9 mouse cellular contexts compared by ENCODE assay signal in genomic region chr11:106325566-106326206, GRCm38 (mm10). TPM values are rescaled to one million over a fixed set of nuclear protein-coding genes. Genes with fewer than 3 reads are reported as not detected.
DNase-seq lines count a peak whose midpoint lies in the region; ATAC-seq and TF ChIP-seq lines count a peak whose summit lies in the region.
"Had no signal": no experiment of that assay in that cellular context is flagged by ENCODE, and none has a peak within 500 bp of the region (broad histone marks: within the 10 kb centered on the region; RNA-seq: fewer than 3 reads in every experiment).

No protein-coding gene starts in this region.

- no peak overlapping the region for H3K4me3 ChIP-seq in midbrain, embryonic 14.5 days (replicated peaks; ENCODE audit: low read depth, low read length)
- H3K4me3 ChIP-seq in midbrain, embryonic 13.5 days (replicated peaks), result no peak overlapping the region
- no peak overlapping the region for H3K4me3 ChIP-seq in embryonic facial prominence, embryonic 11.5 days (ENCODE audit: low read depth, low read length)
- no peak overlapping the region for H3K4me3 ChIP-seq in intestine, postnatal 0 days (ENCODE audit: low read depth, low read length)
- H3K4me3 ChIP-seq: myocyte had no signal

- peak; percentile 74 for DNase-seq in midbrain, embryonic 14.5 days
- DNase-seq in adrenal gland, postnatal 14 days, result peak; percentile 76
- DNase-seq in embryonic facial prominence, embryonic 11.5 days (ENCODE audit: low spot score), result peak; percentile 72
- DNase-seq in left cerebral cortex, postnatal 4 days, result peak; percentile 63
- DNase-seq in retina, embryonic 14.5 days (ENCODE audit: low spot score), result peak; percentile 76
- peak; percentile 75 to 76 for DNase-seq in thymus, postnatal 36 days

- ATAC-seq in midbrain, embryonic 14.5 days (ENCODE audit: low FRiP score, low TSS enrichment), result no peak
- ATAC-seq in midbrain, embryonic 13.5 days, result no peak
- no peak for ATAC-seq in embryonic facial prominence, embryonic 11.5 days (replicated peaks; ENCODE audit: insufficient number of reproducible peaks, low FRiP score, low TSS enrichment, low read depth)
- ATAC-seq in intestine, postnatal 0 days, result no peak

- H3K4me2 ChIP-seq in midbrain, embryonic 14.5 days (ENCODE audit: low read length), result no peak overlapping the region
- no peak overlapping the region for H3K4me2 ChIP-seq in midbrain, embryonic 13.5 days (replicated peaks)
- no peak overlapping the region for H3K4me2 ChIP-seq in embryonic facial prominence, embryonic 11.5 days (ENCODE audit: low read depth, low read length)
- H3K4me2 ChIP-seq in intestine, postnatal 0 days (replicated peaks; ENCODE audit: low read depth), result no peak overlapping the region

- no peak overlapping the region for H3K27ac ChIP-seq in midbrain, embryonic 14.5 days (replicated peaks; ENCODE audit: low read depth, low read length)
- H3K27ac ChIP-seq in midbrain, embryonic 13.5 days, result no peak overlapping the region
- no peak overlapping the region for H3K27ac ChIP-seq in embryonic facial prominence, embryonic 11.5 days (replicated peaks; ENCODE audit: low read depth, low read length)
- H3K27ac ChIP-seq in intestine, postnatal 0 days (ENCODE audit: low read depth, low read length), result no peak overlapping the region

- no peak overlapping the region for H3K9ac ChIP-seq in midbrain, embryonic 14.5 days (replicated peaks; ENCODE audit: low read length)
- no peak overlapping the region for H3K9ac ChIP-seq in midbrain, embryonic 13.5 days (replicated peaks)
- no peak overlapping the region for H3K9ac ChIP-seq in embryonic facial prominence, embryonic 11.5 days (replicated peaks; ENCODE audit: low read length)
- H3K9ac ChIP-seq in intestine, postnatal 0 days (ENCODE audit: low read depth, low read length), result no peak overlapping the region

- intact Hi-C loops in left cerebral cortex, postnatal 4 days (cut with DNase I), result loop anchor here (5.0 to 10.0 kb wide), 2 partner anchors 68 to 69 kb away; partner anchors contain the start of genes Ftsj3 and Psmc5

- peak; percentile 90 for TF ChIP-seq CTCF in intestine, postnatal 0 days (IDR thresholded peaks at IDR 0.05; ENCODE audit: low read depth)

- no peaks in the 10 kb centered on the region for H3K9me3 ChIP-seq in midbrain, embryonic 14.5 days (ENCODE audit: control insufficient read depth, low read length)
- H3K9me3 ChIP-seq in midbrain, embryonic 13.5 days, result no peaks in the 10 kb centered on the region
- no peaks in the 10 kb centered on the region for H3K9me3 ChIP-seq in embryonic facial prominence, embryonic 11.5 days (replicated peaks; ENCODE audit: control insufficient read depth, low read length)
- no peaks in the 10 kb centered on the region for H3K9me3 ChIP-seq in intestine, postnatal 0 days (ENCODE audit: control insufficient read depth)

- H3K36me3 ChIP-seq in midbrain, embryonic 14.5 days (ENCODE audit: control insufficient read depth, insufficient read depth, low read length), result no peaks in the 10 kb centered on the region
- H3K36me3 ChIP-seq in midbrain, embryonic 13.5 days, result no peaks in the 10 kb centered on the region
- no peaks in the 10 kb centered on the region for H3K36me3 ChIP-seq in embryonic facial prominence, embryonic 11.5 days (replicated peaks; ENCODE audit: control insufficient read depth, insufficient read depth, low read depth, low read length)
- no peaks in the 10 kb centered on the region for H3K36me3 ChIP-seq in intestine, postnatal 0 days (ENCODE audit: control insufficient read depth, insufficient read depth)

- 70% methylated on average over 8 of the region's 8 CpGs for WGBS in midbrain, embryonic 14.5 days
- 75% methylated on average over 8 of the region's 8 CpGs for WGBS in midbrain, embryonic 13.5 days
- 65% methylated on average over 8 of the region's 8 CpGs for WGBS in embryonic facial prominence, embryonic 11.5 days
- 58% methylated on average over 8 of the region's 8 CpGs for WGBS in intestine, postnatal 0 days

- H3K4me1 ChIP-seq in midbrain, embryonic 14.5 days (ENCODE audit: control insufficient read depth, insufficient read depth, low read length), result no peaks in the 10 kb centered on the region
- no peaks in the 10 kb centered on the region for H3K4me1 ChIP-seq in midbrain, embryonic 13.5 days (replicated peaks)
- H3K4me1 ChIP-seq in embryonic facial prominence, embryonic 11.5 days (ENCODE audit: control insufficient read depth, insufficient read depth, low read length), result no peaks in the 10 kb centered on the region
- no peaks in the 10 kb centered on the region for H3K4me1 ChIP-seq in intestine, postnatal 0 days (replicated peaks; ENCODE audit: control insufficient read depth, insufficient read depth, low read length)

- no peaks in the 10 kb centered on the region for H3K27me3 ChIP-seq in midbrain, embryonic 14.5 days (ENCODE audit: control insufficient read depth, insufficient read depth, low read length)
- H3K27me3 ChIP-seq in midbrain, embryonic 13.5 days, result no peaks in the 10 kb centered on the region
- no peaks in the 10 kb centered on the region for H3K27me3 ChIP-seq in embryonic facial prominence, embryonic 11.5 days (ENCODE audit: control insufficient read depth, insufficient read depth, low read length)
- H3K27me3 ChIP-seq in intestine, postnatal 0 days (replicated peaks; ENCODE audit: control insufficient read depth, insufficient read depth, low read length), result no peaks in the 10 kb centered on the region

RNA-seq across cellular contexts. Expression of gene Cd79b, which starts 11.1 kb away (rescaled TPM):
- polyA plus RNA-seq in midbrain, embryonic 14.5 days (2014; fragmentation: Nextera tagmentation; extraction: Ambion mirVana), result 0.43 and 0.59 TPM in 2 replicates
- polyA plus RNA-seq in midbrain, embryonic 13.5 days (2015; fragmentation: Nextera tagmentation; extraction: Ambion mirVana), result 0.50 and 0.66 TPM in 2 replicates
- 5.5 and 33.1 TPM in 2 replicates for total RNA-seq in adrenal gland, postnatal 14 days (2021)
- polyA plus RNA-seq in embryonic facial prominence, embryonic 11.5 days (2014; fragmentation: Nextera tagmentation; extraction: Ambion mirVana), result 1.3 and 1.9 TPM in 2 replicates
- polyA plus RNA-seq in intestine, postnatal 0 days (2015; fragmentation: Nextera tagmentation; extraction: Ambion mirVana), result 1.3 and 1.5 TPM in 2 replicates
- under 1 TPM; 0.30 to 0.98 TPM for total RNA-seq in left cerebral cortex, postnatal 4 days (2021)
- polyA plus RNA-seq: myocyte had no signal

RNA-seq across cellular contexts. Expression of gene Gh, which starts 24.0 kb away (rescaled TPM):
- not detected in 2 replicates for polyA plus RNA-seq in midbrain, embryonic 14.5 days (2014; fragmentation: Nextera tagmentation; extraction: Ambion mirVana)
- polyA plus RNA-seq in midbrain, embryonic 13.5 days (2015; fragmentation: Nextera tagmentation; extraction: Ambion mirVana), result not detected in 2 replicates
- not detected in 2 replicates for total RNA-seq in adrenal gland, postnatal 14 days (2021)
- not detected in 2 replicates for polyA plus RNA-seq in embryonic facial prominence, embryonic 11.5 days (2014; fragmentation: Nextera tagmentation; extraction: Ambion mirVana)
- polyA plus RNA-seq in intestine, postnatal 0 days (2015; fragmentation: Nextera tagmentation; extraction: Ambion mirVana), result not detected in 2 replicates
- not detected for total RNA-seq in left cerebral cortex, postnatal 4 days (2021)
- polyA plus RNA-seq: myocyte had no signal

RNA-seq across cellular contexts. Expression of gene Scn4a, which starts 27.4 kb away (rescaled TPM):
- not detected in 2 replicates for polyA plus RNA-seq in midbrain, embryonic 14.5 days (2014; fragmentation: Nextera tagmentation; extraction: Ambion mirVana)
- 0.05 TPM in 1 of 2 replicates, not detected in the other for polyA plus RNA-seq in midbrain, embryonic 13.5 days (2015; fragmentation: Nextera tagmentation; extraction: Ambion mirVana)
- 0.44 and 0.49 TPM in 2 replicates for total RNA-seq in adrenal gland, postnatal 14 days (2021)
- 0.03 and 0.07 TPM in 2 replicates for polyA plus RNA-seq in embryonic facial prominence, embryonic 11.5 days (2014; fragmentation: Nextera tagmentation; extraction: Ambion mirVana)
- polyA plus RNA-seq in intestine, postnatal 0 days (2015; fragmentation: Nextera tagmentation; extraction: Ambion mirVana), result 0.01 TPM in 1 of 2 replicates, not detected in the other
- total RNA-seq in left cerebral cortex, postnatal 4 days (2021), result not detected

RNA-seq across cellular contexts. Expression of gene Prr29, which starts 39.6 kb away (rescaled TPM):
- not detected in 2 replicates for polyA plus RNA-seq in midbrain, embryonic 14.5 days (2014; fragmentation: Nextera tagmentation; extraction: Ambion mirVana)
- polyA plus RNA-seq in midbrain, embryonic 13.5 days (2015; fragmentation: Nextera tagmentation; extraction: Ambion mirVana), result not detected in 2 replicates
- total RNA-seq in adrenal gland, postnatal 14 days (2021), result not detected in 2 replicates
- polyA plus RNA-seq in embryonic facial prominence, embryonic 11.5 days (2014; fragmentation: Nextera tagmentation; extraction: Ambion mirVana), result not detected in 2 replicates
- polyA plus RNA-seq in intestine, postnatal 0 days (2015; fragmentation: Nextera tagmentation; extraction: Ambion mirVana), result 0.52 and 0.97 TPM in 2 replicates
- total RNA-seq in left cerebral cortex, postnatal 4 days (2021), result not detected

RNA-seq across cellular contexts. Expression of gene Tcam1, which starts 49.2 kb away (rescaled TPM):
- 0.09 and 0.12 TPM in 2 replicates for polyA plus RNA-seq in midbrain, embryonic 14.5 days (2014; fragmentation: Nextera tagmentation; extraction: Ambion mirVana)
- polyA plus RNA-seq in midbrain, embryonic 13.5 days (2015; fragmentation: Nextera tagmentation; extraction: Ambion mirVana), result 0.16 and 0.18 TPM in 2 replicates
- 0.11 and 0.23 TPM in 2 replicates for total RNA-seq in adrenal gland, postnatal 14 days (2021)
- 0.13 and 0.15 TPM in 2 replicates for polyA plus RNA-seq in embryonic facial prominence, embryonic 11.5 days (2014; fragmentation: Nextera tagmentation; extraction: Ambion mirVana)
- 0.09 TPM in 1 of 2 replicates, not detected in the other for polyA plus RNA-seq in intestine, postnatal 0 days (2015; fragmentation: Nextera tagmentation; extraction: Ambion mirVana)
- under 1 TPM; 0.18 to 0.28 TPM for total RNA-seq in left cerebral cortex, postnatal 4 days (2021)
